Mouse (Mus musculus) left cerebral cortex, adult 18-20 months (tissue): ENCODE measurements at regions not wholly inside any gene's neighbourhood (a gene's known extent, or its start where the extent isn't known, plus 50 kb on each side); places are given as distances from the start of the nearest gene placed in this dataset.
A peak's percentile ranks its signal among the peaks of the same experiment; 100 is the strongest.

Experiments used
- DNase-seq, 2 experiments: peaks; one replicate each; pipeline ENCODE4 v3.0.0; 2021 to 2022; ENCODE audit warnings: low spot score in 2 of 2, mixed read lengths in 1 of 2

GRCm38 (mm10) chr4:125439856-125440255, 50.6 kb upstream of the Grik3 start:
- DNase-seq: no peak

GRCm38 (mm10) chr4:125437161-125437822, 53.2 kb upstream of the Grik3 start:
- no peak for DNase-seq

- no peak for DNase-seq
These were observed 57.0 kb upstream of the Grik3 start for GRCm38 (mm10) chr4:125433511-125433910.

GRCm38 (mm10) chr4:125431648-125432047, 58.9 kb upstream of the Grik3 start:
- no peak for DNase-seq

- DNase-seq: no peak
These were observed 59.7 kb upstream of the Grik3 start for GRCm38 (mm10) chr4:125430845-125431244.

- DNase-seq: no peak
These were observed 61.8 kb upstream of the Grik3 start for GRCm38 (mm10) chr4:125428736-125429135.

- no peak for DNase-seq
These were observed 69.8 kb upstream of the Grik3 start for GRCm38 (mm10) chr4:125420561-125421241.

- DNase-seq: no peak
These were observed 70.8 kb upstream of the Grik3 start for GRCm38 (mm10) chr4:125419491-125420255.

GRCm38 (mm10) chr4:125415308-125415707, 75.2 kb upstream of the Grik3 start:
- no peak for DNase-seq

GRCm38 (mm10) chr4:125413833-125414719, 76.4 kb upstream of the Grik3 start:
- DNase-seq: peak in 1 of 2 experiments; percentile 25

GRCm38 (mm10) chr4:125410736-125411441, 79.6 kb upstream of the Grik3 start:
- no peak for DNase-seq

- DNase-seq: no peak
These were observed 91.0 kb upstream of the Grik3 start for GRCm38 (mm10) chr4:125399376-125400112.

- DNase-seq: peak; percentile 72 to 76
These were observed 93.5 kb upstream of the Grik3 start for GRCm38 (mm10) chr4:125397007-125397461.

GRCm38 (mm10) chr4:125391269-125391668, 99.2 kb upstream of the Grik3 start:
- no peak for DNase-seq

- no peak for DNase-seq
These were observed 104.7 kb upstream of the Grik3 start for GRCm38 (mm10) chr4:125385811-125386210.

- DNase-seq: no peak
These were observed 126.5 kb upstream of the Grik3 start for GRCm38 (mm10) chr4:125364011-125364410.

- no peak for DNase-seq
These were observed 128.6 kb upstream of the Grik3 start for GRCm38 (mm10) chr4:125361611-125362520.

- no peak for DNase-seq
These were observed 132.1 kb upstream of the Grik3 start for GRCm38 (mm10) chr4:125358356-125358755.

- peak; percentile 6 to 15 for DNase-seq
These were observed 134.1 kb upstream of the Grik3 start for GRCm38 (mm10) chr4:125356441-125356840.
